Mouse (Mus musculus): Measurements from ENCODE around the gene Tmem167.

GRCm38 (mm10) chr13:90039613-90040012 lies 49.3 kb upstream of the Tmem167 start:
- TF ChIP-seq CTCF (IDR thresholded peaks at IDR 0.05; ENCODE audit: borderline replicate concordance, control insufficient read depth, extremely low read depth, insufficient read depth, low read length, poor library complexity) (no peak), POLR2A (IDR thresholded peaks at IDR 0.05; ENCODE audit: control insufficient read depth, extremely low read depth, insufficient read depth, low read length, poor library complexity) (no peak)
